Mouse (Mus musculus) gonadal fat pad, adult 2 months (tissue): Measurements from ENCODE around the gene Scgb1b12. TPM values are rescaled to one million over a fixed set of nuclear protein-coding genes. Genes with fewer than 3 reads are reported as not detected.
"Not testable (repeated sequence)": the region's sequence is repeated elsewhere in the genome, so short reads cannot be mapped to it uniquely, and the experiment has no call there.

Experiments
- DNase-seq: peaks from one replicate; pipeline ENCODE4 v3.0.0-alpha.2; 2012; ENCODE audit warnings: low read depth
- polyA plus RNA-seq: library from polyadenylated mRNA; depleted of rRNA; stranded (reverse); fragments of >200 nt; gene quantifications from 2 replicates; pipeline ENCODE4 v1.2.3, GENCODE M21; 2012; rRNA removed

Scgb1b12 gene
- polyA plus RNA-seq, result not detected in 2 replicates

- not testable (repeated sequence) for DNase-seq
These were observed at the start of gene Scgb1b12 for GRCm38 (mm10) chr7:32333882-32334281. Gene Scgb1b12 (plus strand): TSS chr7:32334182.

GRCm38 (mm10) chr7:32327145-32327544 lies 6.8 kb upstream of the Scgb1b12 start, which contains the start of gene Scgb2b12:
Gene Scgb2b12 (minus strand): TSS chr7:32327245.
- DNase-seq, result not testable (repeated sequence)

Other genes with a start within 250 kb of the Scgb1b12 start
- gene Scgb1b10, start 233.3 kb upstream of the Scgb1b12 start, polyA plus RNA-seq, result not detected in 2 replicates
- gene Scgb2b11, start 123.0 kb upstream of the Scgb1b12 start, polyA plus RNA-seq, result not detected in 2 replicates
- not detected in 2 replicates for gene Scgb1b11, start 111.3 kb upstream of the Scgb1b12 start, polyA plus RNA-seq
- gene Scgb2b12, start 6.9 kb upstream of the Scgb1b12 start, polyA plus RNA-seq, result not detected in 2 replicates
- not detected in 2 replicates for gene Scgb1b29, start 107.4 kb downstream of the Scgb1b12 start, polyA plus RNA-seq